Mouse (Mus musculus) hindlimb bud, embryonic 11.5 days (tissue): ENCODE results near the gene Pgam1.
A peak's percentile ranks its signal among the peaks of the same experiment; 100 is the strongest.
"Not testable (repeated sequence)": the region's sequence is repeated elsewhere in the genome, so short reads cannot be mapped to it uniquely, and the experiment has no call there.

Experiments
- DNase-seq: peaks from one replicate; pipeline ENCODE4 v3.0.0-alpha.2; 2012; ENCODE audit warnings: low read depth, low spot score; ENCODE audit errors: extremely low spot score

The Pgam1 gene

DNA sequence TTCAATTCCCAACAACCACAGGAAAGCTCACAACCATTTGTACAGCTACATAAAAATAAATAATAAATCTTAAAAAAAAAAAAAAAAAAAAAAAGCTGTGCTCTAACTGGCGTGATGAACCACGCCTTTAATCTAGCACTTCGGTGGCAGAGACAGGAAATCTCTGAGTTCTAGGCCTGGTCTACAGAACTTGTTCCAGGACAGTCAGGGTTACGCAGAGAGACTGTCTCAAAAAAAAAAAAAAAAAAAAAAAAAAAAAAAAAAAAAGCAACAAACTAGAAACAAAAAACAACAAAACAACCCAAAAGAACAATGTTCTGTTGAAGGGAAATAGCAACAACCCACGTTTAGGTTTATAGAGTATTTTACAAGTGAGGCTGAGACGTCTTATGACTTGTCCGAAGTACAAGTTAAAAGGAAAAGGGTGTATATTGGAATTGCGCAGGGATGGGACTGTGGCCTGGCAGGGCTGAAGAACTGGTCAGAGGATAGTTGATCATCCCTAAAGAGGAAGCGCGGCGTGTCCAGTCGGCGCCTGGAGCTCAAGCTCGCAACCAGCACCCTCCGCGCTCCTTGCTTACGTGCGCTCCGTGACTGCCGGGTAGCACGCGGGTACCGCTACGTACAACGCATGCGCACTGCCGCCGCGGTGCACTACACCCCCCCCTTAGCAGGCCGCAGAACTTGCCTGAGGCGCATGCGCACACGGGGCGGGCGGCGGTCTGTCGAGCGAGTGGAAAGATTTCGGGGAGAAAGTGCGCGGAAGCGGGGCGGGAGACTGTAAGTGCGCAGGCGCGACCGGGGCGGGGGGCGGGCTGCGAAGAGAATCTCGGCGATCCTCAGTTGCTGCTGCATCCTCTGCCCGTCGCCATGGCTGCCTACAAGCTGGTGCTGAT lies at the start of gene Pgam1:
Gene Pgam1, plus strand, starts transcription at position 746 of the 896 bp plus-strand sequence.
- DNase-seq = peak; percentile 88

DNA sequence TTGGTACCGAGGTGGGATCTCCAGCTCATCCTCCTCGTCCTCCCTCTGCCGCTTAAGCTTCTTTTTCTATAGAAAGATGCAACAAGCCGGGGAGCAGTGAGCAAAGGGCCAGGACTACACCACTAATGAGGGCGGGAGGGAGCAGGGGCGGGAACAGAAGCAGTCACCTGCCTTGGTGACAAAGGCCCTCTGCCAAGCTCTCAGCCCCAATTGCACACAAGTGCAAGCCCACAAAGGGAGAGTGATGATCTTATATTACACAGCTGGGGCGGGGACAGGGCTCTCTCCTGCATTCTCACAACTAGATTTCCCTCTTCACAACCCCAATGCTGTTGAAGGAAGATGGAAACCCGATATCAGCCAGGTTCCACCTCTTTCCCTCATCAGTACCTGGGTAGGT lies 45.0 kb upstream of the Pgam1 start:
- no peak for DNase-seq

DNA sequence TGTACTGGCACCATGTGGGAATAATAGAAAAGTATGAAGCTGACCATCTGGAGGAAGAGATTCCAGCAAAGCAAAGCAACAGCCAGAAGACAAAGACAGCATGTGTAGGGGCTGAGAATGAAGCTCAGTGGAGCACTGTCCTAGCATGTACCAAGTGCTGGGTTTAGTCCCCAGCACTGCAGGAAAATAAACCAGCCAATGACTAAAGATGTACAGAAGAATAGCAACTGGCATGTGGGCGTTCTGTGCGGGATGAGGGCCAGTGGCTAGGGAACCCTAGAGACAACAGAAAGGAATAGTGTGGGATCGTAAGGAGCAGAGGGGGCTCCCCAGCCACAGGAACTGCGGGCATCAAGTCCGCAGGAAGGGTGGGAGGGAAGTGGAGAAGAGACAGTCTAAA lies 42.4 kb upstream of the Pgam1 start:
- no peak for DNase-seq

DNA sequence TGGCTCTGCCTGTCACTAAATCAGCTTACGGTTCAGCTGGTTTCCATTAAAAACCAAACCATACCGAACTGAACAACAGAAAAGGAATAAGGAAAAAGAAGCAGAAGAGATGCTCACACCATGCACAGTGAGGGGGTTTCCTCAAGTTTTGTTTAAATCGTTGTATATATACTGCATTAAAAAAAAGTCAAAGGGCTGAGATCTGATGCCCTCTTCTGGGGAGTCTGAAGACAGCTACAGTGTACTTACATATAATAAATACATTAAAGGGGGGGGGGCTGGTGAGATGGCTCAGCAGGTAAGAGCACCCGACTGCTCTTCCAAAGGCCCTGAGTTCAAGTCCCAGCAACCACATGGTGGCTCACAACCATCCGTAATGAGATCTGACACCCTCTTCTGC lies 41.8 kb upstream of the Pgam1 start:
- DNase-seq = not testable (repeated sequence)

DNA sequence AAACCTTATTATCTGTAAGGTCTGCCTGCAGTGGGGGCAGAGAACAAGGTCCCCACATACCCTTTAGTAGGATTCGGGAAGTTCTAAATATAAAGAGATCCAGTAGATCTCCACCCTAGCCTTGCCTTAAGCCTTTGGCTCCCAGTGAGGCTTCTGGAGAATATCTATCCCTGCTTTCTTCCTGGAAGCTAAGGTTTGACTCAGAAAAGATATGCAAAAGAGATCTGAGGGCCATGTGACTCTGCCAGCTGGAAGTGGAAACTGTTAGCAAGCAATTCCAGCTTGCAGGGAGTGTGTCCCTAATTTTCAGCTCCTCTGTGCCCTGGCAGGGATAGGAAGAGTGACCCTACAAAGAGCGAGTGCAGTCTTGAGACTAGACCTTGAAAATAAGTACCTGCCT lies 39.4 kb upstream of the Pgam1 start:
- DNase-seq = no peak

DNA sequence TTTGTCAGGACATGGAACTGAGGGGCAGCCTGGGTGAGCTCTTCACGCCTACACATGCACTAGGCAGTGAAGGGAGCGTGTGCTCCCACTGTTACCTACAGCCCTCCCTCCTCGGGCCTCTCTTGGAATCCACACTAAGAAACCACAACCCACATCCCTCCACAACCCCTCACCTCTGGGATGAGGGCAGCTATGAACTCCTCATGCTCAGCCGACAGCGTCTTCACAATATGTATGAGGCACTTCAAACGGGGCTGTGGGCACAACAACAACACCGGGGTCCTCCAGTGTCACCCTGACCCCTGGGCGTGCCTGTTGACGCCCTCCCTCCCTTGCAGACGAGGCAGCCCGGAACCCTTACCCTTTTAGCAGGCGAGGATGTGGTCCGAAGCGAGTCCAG lies 37.4 kb upstream of the Pgam1 start:
- no peak for DNase-seq

DNA sequence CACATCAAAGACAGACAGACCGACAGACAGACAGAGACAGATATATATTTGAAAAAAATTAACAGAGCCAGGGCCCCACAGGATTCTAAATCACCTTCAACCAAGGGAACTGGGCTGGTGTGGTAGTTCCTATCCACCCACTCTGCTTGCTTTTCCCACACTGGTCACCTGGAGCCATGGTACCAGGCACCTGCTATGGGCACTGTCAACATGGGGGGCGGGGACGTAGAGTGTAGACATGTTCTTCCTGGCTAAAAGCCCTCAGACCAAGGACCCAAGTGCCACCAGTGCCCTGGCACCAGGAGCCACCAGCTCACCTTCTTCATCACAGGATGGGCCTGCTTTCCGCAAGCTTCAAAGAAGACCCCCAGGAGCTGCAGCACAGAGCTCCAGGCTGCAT lies 29.9 kb upstream of the Pgam1 start:
- DNase-seq = no peak

DNA sequence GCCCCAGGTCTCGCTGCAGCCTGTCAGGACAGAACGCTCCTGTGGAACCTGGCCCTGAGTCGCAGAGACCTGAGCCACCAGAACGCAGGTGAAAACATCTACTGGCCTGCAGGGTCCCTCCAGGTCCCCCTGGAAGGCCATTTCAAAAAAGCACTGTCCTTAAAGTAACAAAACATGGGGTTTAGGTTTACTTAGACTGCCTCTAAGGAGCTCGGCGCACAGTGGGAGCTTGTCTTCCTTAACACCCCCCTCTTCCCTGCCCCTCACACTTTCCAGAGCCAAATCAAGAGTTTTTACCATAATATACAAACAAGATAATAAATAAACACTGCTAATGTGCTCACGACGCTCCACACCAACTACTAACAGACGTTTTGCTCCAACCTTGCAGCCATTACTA lies 27.8 kb upstream of the Pgam1 start:
- DNase-seq = no peak

DNA sequence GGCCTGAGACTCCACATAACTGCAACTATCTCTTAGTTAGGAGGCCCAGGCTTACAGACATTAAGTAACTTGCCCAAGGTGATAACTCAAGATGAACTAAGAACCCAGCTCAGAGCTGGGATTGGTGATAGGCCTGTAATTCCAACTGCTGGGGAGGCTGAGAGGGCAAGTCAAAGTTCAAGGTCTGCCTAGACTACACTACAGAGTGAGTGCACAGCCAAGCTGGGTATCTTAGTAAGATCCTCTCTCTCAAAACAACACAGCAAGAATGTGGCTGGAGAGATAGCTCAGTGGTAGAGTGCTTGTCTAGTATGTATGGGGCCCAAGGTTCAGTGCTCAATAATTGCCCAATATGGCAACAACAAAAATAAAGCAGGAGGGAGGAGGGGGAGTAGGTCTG lies 23.5 kb upstream of the Pgam1 start:
- no peak for DNase-seq

DNA sequence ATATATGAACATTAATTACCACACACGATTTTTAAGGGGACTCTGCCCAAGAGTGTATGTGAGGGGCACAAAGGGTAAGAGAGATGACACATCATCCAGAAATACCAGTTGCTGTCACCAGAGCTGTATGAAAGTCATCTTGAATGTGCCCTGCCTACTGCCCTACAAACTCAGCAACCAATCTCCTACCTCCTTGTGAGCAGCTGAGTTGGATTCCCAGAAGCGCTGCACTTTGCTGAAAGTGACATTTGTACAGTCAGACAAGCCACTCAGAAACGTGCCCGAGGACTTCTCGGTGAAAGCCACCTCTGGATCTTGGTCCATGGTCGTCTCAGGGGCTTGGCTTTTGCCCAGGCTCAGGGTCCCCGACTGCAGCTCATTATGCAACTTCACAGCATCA lies 16.8 kb upstream of the Pgam1 start:
- DNase-seq = no peak

DNA sequence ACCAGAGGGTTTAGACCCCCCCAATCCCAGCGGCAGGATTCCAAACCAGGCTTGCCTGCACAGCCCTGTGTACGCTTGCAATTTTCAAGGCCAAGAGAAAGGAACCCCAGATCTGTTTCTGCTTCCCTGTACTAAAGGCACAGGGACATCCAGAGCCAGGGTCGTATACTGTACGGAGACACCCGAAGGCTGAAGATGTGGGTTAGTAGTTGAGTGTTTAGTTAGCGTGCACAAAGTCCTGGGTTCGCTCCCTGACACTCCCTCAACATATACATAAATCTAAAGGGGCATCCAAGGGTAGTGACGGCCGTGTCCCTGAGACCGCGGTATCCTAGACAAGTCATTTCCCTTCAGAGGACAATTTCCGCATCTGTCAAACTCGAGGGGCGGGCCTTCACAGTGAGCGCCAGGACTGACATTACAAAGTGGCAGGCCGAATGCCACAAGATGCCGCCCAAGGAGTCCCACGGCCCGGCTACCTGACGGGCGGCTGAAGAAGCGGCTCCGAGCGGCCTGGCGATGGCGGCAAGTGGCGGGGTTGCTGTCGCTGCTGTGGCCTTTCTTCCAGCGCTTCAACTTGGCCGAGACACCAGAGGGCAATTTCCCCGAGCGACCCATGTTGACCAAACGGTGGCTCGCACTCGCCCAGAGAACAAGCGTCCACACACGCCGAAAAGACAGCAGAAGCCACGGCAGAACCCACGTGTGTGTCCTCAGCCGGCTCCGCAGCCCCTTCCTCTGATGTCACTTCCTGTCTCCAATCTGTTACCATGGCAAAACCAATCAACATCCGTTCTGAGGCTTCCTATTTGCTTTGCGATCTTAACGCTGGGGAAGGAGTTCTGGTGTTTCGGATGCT lies 16.0 kb upstream of the Pgam1 start, which contains the start of gene Rrp12:
Gene Rrp12, minus strand, starts transcription at position 714 of the 859 bp plus-strand sequence.
- DNase-seq = peak; percentile 89

DNA sequence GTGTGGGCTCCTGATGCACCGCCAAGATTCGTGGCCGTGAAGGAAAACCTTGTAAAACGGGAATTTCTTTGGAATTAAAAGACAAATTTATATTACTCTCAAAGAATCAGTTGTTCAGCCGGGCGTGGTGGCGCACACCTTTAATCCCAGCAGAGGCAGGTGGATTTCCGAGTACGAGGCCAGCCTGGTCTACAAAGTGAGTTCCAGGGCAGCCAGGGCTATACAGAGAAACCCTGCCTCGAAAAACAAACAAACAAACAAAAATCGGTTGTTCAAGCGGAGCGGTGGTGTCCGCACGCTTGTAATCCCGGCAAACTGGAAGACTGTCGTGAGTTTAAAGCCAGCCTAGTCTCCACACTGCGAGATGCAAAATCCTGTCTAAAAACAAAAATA lies 15.4 kb upstream of the Pgam1 start:
- DNase-seq = no peak

DNA sequence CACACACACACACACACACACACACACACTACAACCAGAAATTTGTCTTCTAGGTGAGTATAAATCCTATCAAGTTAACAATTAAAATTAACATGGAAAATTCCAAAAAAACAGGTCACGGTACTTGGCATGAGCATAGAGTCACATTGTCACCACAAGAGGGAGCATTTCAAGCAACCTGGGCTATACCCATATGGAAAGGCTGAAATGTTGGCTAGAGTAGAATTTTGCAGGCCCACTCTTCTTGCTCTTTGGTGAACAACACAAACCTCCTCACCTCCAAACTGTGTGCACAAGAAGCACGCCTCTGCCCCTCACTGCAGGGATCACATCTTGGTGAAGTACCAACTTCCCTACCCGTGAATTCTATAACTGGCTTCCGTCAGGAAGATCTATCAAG lies 12.9 kb upstream of the Pgam1 start:
- peak; percentile 39 for DNase-seq

DNA sequence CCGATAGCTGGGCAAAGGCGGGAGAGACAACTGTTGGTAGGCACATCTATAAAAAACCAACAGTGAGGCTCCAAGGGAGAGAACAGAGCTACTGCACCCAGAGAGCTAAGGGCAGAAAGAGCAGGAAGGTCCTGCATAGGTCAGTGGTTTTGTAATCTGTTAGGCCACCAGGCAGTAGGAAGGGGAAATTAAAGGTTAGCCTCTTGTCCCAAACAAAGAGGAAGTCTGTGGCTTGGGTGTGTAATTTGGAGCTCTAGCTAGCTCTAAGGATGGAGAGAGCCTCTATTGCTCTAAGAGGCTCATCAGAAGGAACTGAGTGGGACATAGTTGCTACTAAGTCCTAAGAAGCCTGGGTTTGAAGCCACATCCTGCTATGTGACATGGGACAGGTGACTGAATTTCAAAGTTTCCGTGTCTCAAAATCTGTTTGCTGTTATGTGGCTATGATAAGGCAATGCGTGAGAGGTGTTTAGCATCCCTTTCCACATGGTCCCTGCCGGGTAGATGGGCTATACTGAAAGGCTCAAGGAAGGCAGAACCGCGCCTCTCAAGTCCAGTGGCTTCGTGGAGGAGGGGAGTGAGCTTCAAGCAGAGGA lies 11.1 kb upstream of the Pgam1 start:
- DNase-seq = no peak

DNA sequence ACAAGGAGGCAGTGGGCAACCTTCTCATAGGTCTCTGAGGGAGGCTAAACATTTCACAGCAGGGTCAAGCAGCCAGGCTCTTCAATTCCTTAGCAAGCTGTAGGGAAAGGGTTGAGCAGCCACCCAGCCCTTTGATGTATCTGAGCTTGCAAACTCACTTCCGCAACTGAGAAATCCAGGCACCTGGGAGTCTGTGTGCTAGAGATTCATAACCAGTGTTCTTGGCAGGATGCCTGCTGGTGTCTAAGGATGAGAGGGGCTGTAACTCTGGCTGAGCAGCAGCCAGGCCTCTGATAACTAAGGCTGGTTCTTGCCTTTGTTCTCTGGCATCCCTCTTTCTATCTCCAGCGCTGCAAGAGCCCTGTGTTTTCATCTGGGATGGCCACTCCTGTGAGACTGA lies 10.0 kb upstream of the Pgam1 start:
- DNase-seq = no peak

DNA sequence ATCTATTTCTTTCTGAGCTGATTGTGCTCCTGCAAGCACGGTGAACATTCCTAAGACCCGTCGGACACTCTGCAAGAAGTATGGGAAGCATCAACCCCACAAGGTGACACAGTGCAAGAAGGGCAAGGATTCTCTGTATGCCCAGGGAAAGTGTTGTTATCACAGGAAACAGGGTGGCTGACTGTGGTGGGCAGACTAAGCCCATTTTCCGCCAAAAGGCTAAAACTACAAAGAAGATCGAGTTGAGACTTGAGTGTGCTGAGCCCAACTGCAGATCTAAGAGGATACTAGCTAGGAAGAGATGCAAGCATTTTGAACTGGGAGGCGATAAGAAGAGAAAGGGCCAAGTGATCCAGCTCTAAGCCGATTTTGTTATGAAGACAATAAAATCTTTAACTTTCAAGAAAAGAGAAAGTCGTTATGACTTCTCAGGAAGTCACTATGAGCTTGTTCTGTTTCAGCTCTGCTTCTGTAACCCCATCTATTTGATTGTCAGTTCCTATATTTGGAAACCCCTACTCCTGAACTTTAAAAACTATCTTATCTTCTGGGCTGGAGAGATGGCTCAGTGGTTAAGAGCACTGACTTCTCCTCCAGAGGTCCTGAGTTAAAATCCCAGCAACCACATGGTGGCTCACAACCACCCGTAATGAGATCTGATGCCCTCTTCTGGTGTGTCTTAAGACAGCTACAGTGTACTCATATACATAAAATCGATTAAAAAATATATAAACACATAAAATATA lies 8.7 kb upstream of the Pgam1 start:
- DNase-seq = no peak

DNA sequence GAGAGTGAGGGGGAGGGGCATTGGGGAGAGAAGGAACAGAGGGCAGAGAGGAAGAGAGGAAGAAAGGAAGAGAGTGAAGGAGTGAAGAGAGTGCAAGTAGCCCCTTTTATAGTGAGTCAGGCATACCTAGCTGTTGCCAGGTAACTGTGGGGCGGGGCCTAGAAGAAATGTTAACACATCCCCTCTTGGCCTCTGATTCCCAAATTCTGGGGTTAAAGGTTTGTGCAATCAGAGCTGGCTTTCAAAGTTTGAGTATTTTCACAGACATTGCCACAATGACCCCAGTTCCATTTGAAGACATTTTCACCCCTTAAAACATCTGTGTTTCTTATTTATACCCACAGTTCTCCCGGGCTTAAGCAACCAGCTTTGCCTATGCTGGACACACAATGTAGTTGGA lies 6.5 kb upstream of the Pgam1 start:
- DNase-seq = no peak

DNA sequence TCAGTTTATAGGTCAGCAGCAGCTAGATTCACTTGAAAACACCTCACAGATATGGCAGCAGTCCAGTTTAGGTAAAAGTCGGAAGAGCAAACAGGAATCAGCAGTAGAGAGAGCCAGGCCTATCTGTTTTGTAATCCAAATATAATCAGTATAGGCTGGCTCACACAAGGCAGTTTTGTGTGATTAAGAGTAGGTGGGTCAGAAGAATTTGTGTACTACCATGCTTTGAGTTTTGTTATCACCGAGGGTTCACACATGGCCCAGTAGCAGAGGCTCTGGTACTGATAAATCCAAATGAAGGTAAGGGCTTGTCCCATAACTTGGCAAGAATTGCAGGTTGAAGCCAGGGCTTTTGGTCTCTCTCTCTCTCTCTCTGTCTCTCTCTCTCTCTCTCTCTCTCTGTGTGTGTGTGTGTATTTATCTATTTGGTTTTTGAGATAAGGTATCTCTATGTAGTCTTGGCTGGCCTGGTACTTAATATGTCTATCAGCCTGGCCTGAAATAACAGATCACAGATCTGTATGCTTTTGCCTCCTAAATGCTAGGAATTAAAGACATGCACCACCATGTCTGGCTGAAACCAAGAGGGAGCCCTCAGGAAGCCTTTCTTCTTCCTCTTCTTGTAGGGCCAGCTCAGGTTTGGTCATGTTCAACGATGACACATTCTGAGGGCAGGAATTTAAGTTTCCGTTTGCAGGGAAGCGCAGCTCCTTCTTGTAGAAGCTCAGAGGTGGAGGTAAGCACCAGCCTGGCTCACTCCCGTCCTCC lies 5.2 kb upstream of the Pgam1 start:
- DNase-seq = no peak

DNA sequence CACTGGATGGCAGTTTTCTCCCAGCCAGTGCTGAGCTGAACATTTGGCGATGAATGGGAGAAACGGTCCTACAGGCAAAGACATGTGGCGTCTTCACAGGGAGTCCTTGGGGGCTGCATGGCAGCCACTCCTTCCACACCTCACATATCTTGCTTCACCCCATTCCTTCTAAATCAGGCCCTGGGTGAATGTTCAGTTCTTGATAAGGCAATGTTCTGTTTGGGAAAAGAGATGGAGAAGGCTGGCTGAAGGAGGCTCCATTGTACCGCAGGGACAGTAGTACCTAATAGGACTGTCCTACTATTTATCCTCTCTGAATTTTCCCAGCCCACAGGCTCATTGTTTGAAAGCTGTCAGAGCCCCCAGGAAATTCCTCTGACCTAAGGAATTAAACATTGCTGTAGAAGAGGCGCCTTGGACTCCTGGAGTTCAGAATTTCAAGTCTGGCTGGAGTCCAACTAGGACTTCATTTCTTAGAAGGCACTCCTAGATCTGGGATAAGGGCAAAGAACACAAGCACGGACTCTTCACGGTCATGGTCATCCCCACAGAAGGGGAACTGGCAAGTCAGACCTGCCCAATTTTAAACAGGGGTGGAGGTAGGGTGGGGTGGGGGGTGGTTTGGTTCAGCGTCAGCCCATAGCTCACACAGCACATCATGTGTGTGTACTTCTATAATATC lies 4.5 kb upstream of the Pgam1 start:
- no peak for DNase-seq

DNA sequence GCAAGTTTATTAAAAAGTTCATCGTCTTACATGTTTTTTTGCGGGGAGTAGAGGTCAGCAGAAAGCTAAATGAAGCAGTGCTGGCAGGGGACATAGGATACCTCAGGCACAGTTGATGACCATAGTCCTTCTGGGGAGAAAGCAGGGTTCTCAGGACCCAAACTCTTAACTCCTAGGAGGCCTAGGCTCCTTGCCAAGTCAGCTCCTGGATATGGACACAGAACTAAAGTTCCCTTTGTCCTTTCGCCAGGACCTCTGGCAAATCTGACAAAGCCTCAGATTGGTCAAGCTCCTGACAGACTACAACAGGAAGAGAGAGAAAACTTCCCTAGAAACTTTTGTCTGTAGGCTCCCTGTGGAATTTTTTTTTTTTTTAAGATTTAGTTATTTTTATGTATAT lies 3.0 kb upstream of the Pgam1 start:
- DNase-seq = no peak
